Comparison of ENCODE assay signal across 10 mouse cellular contexts in the genomic region with DNA sequence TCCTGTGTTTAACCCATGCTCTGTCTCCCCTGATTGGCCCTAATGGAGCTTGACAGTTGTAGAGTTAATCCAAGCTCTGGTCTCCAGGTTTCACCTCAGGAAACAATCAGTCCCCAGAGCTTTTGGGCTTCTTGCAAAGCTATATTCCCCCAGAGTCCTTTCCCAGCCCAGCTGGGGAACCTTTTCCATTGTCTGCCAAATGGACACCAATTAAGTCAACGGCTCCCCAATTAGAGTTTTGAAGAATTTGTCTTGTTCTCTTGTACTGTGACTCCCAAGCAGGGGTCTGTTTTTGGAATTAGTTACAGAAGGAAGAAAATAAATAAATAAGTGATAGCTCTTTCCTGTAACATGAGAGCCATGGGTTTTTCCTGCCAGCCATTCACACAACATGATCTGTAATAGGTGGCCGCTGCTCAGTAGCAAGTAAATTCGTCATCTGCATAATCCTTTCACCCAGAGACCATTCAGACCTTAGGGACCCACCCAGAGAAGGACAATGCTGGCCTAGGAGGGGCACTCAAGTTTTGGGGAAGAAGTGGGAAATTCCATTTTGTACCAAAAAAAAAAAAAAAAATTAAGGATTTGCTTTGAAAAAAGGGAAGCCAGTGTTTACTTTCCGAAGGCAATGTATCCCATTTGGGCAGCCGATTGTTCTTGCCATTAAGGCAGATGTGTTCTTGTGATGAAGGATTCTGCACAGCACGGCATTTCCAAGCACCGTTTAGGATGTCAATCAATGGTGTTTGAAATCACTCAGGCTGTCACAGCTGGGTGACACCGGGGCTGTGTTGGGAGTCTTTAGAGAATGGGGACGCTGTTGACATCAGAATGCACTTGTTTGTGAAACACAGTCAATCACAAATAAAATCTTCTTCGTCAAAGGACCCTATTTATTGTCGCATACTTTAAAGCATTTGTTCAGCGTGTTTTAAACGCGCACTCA.
DNase-seq lines count a peak whose midpoint lies in the region; ATAC-seq lines count a peak whose summit lies in the region.
"Had no signal": no experiment of that assay in that cellular context is flagged by ENCODE, and none has a peak within 500 bp of the region (broad histone marks: within the 10 kb centered on the region; RNA-seq: fewer than 3 reads in every experiment).

No protein-coding gene starts in this region.

- H3K4me3 ChIP-seq in embryonic facial prominence, embryonic 11.5 days (ENCODE audit: low read depth, low read length): no peak overlapping the region
- no peak overlapping the region for H3K4me3 ChIP-seq in hindbrain, embryonic 14.5 days (replicated peaks; ENCODE audit: low read length)
- no peak overlapping the region for H3K4me3 ChIP-seq in neural tube, embryonic 13.5 days

- no peak overlapping the region for H3K27ac ChIP-seq in embryonic facial prominence, embryonic 11.5 days (replicated peaks; ENCODE audit: low read depth, low read length)
- no peak overlapping the region for H3K27ac ChIP-seq in hindbrain, embryonic 14.5 days
- H3K27ac ChIP-seq in neural tube, embryonic 13.5 days (replicated peaks): no peak overlapping the region

- H3K4me1 ChIP-seq in embryonic facial prominence, embryonic 11.5 days (ENCODE audit: control insufficient read depth, insufficient read depth, low read length): no peaks in the 10 kb centered on the region
- peaks cover 7% of the 10 kb centered on the region for H3K4me1 ChIP-seq in hindbrain, embryonic 14.5 days (replicated peaks; ENCODE audit: control insufficient read depth, insufficient read depth, low read length)
- H3K4me1 ChIP-seq in neural tube, embryonic 13.5 days (replicated peaks): peaks cover 12% of the 10 kb centered on the region

- ATAC-seq in embryonic facial prominence, embryonic 11.5 days (replicated peaks; ENCODE audit: insufficient number of reproducible peaks, low FRiP score, low TSS enrichment, low read depth): 0 out of 2 replicates have a peak, but pooled peaks have one; percentile 39
- ATAC-seq in hindbrain, embryonic 14.5 days (ENCODE audit: low FRiP score): no peak
- ATAC-seq in neural tube, embryonic 13.5 days (ENCODE audit: low read depth): no peak

- H3K27me3 ChIP-seq in embryonic facial prominence, embryonic 11.5 days (ENCODE audit: control insufficient read depth, insufficient read depth, low read length): no peaks in the 10 kb centered on the region
- H3K27me3 ChIP-seq in hindbrain, embryonic 14.5 days (ENCODE audit: control insufficient read depth, insufficient read depth, low read length): no peaks in the 10 kb centered on the region
- no peaks in the 10 kb centered on the region for H3K27me3 ChIP-seq in neural tube, embryonic 13.5 days

- 7% methylated on average over 14 of the region's 14 CpGs for WGBS in embryonic facial prominence, embryonic 11.5 days
- 11% methylated on average over 14 of the region's 14 CpGs for WGBS in hindbrain, embryonic 14.5 days
- WGBS in neural tube, embryonic 13.5 days: 22% methylated on average over 14 of the region's 14 CpGs

- DNase-seq in kidney, postnatal 14 days: peak; percentile 5
- DNase-seq in kidney, postnatal 36 days: no peak
- peak; percentile 68 for DNase-seq in embryonic facial prominence, embryonic 11.5 days (ENCODE audit: low spot score)
- no peak for DNase-seq in hindbrain, embryonic 14.5 days (ENCODE audit: low spot score)
- no peak for DNase-seq in frontal cortex, postnatal 36 days (ENCODE audit: low spot score in 2 of 2)
- no peak for DNase-seq in urinary bladder, postnatal 36 days (ENCODE audit: low spot score in 2 of 2)
- no peak for DNase-seq in B cell, adult 2 months
- DNase-seq: kidney, adult 18-20 months; lung, postnatal 4 days had no signal

- no peaks in the 10 kb centered on the region for H3K9me3 ChIP-seq in embryonic facial prominence, embryonic 11.5 days (replicated peaks; ENCODE audit: control insufficient read depth, low read length)
- H3K9me3 ChIP-seq in hindbrain, embryonic 14.5 days (ENCODE audit: control insufficient read depth, low read length): no peaks in the 10 kb centered on the region
- no peaks in the 10 kb centered on the region for H3K9me3 ChIP-seq in neural tube, embryonic 13.5 days

- H3K36me3 ChIP-seq in embryonic facial prominence, embryonic 11.5 days (replicated peaks; ENCODE audit: control insufficient read depth, insufficient read depth, low read depth, low read length): no peaks in the 10 kb centered on the region
- H3K36me3 ChIP-seq in hindbrain, embryonic 14.5 days (replicated peaks; ENCODE audit: control insufficient read depth, insufficient read depth): no peaks in the 10 kb centered on the region
- H3K36me3 ChIP-seq in neural tube, embryonic 13.5 days: no peaks in the 10 kb centered on the region

- H3K9ac ChIP-seq in embryonic facial prominence, embryonic 11.5 days (replicated peaks; ENCODE audit: low read length): no peak overlapping the region
- H3K9ac ChIP-seq in hindbrain, embryonic 14.5 days: no peak overlapping the region
- no peak overlapping the region for H3K9ac ChIP-seq in neural tube, embryonic 13.5 days

- no peak overlapping the region for H3K4me2 ChIP-seq in embryonic facial prominence, embryonic 11.5 days (ENCODE audit: low read depth, low read length)
- H3K4me2 ChIP-seq in hindbrain, embryonic 14.5 days (replicated peaks): peak overlapping the region; percentile 10; the same call in 1 of the 2 replicates
- H3K4me2 ChIP-seq in neural tube, embryonic 13.5 days: 0 out of 2 replicates have a peak overlapping the region, but pooled peaks have one; percentile 1

Comparison
In these comparisons a context has a peak if more than half of its experiments do, and no peak if none do; other contexts are left out.
1. DNase-seq: peak in kidney, postnatal 14 days (single experiment) and embryonic facial prominence, embryonic 11.5 days (single experiment); none in kidney, postnatal 36 days (0 of 2), hindbrain, embryonic 14.5 days (single experiment), frontal cortex, postnatal 36 days (0 of 2), urinary bladder, postnatal 36 days (0 of 2) and B cell, adult 2 months (0 of 2).